Mouse (Mus musculus): ENCODE results near the gene Tor2a.

Gene Tor2a

GRCm38 (mm10) chr2:32761859-32762258 is 4.8 kb downstream of the Tor2a start:
- no peak for DNase-seq (ENCODE audit: low spot score)

GRCm38 (mm10) chr2:32763353-32763752 is 6.3 kb downstream of the Tor2a start:
- no peak for DNase-seq (ENCODE audit: low spot score)

- DNase-seq (ENCODE audit: low spot score): no peak
Measured at GRCm38 (mm10) chr2:32767241-32767640, 10.2 kb downstream of the Tor2a start.

GRCm38 (mm10) chr2:32768661-32769285 is 11.7 kb downstream of the Tor2a start:
- DNase-seq (ENCODE audit: low spot score): peak; percentile 81

- no peak for DNase-seq (ENCODE audit: low spot score)
Measured at GRCm38 (mm10) chr2:32769327-32770085, 12.5 kb downstream of the Tor2a start.

- DNase-seq (ENCODE audit: low spot score): no peak
Measured at GRCm38 (mm10) chr2:32771886-32772285, 14.9 kb downstream of the Tor2a start.

GRCm38 (mm10) chr2:32772626-32773279 is 15.7 kb downstream of the Tor2a start:
- no peak for DNase-seq (ENCODE audit: low spot score)

GRCm38 (mm10) chr2:32775359-32776074 is 18.5 kb downstream of the Tor2a start, which contains the start of the genes Ttc16 and Ptrh1:
TSS of gene Ttc16 (minus strand) at chr2:32775633.
TSS of gene Ptrh1 (plus strand) at chr2:32775786.
- DNase-seq (ENCODE audit: low spot score): peak; percentile 98

- no peak for DNase-seq (ENCODE audit: low spot score)
Measured at GRCm38 (mm10) chr2:32776192-32776591, 19.2 kb downstream of the Tor2a start.

GRCm38 (mm10) chr2:32778081-32778480 is 21.0 kb downstream of the Tor2a start:
- no peak for DNase-seq (ENCODE audit: low spot score)

- DNase-seq (ENCODE audit: low spot score): peak; percentile 85
Measured at GRCm38 (mm10) chr2:32779131-32779530, 22.1 kb downstream of the Tor2a start.

GRCm38 (mm10) chr2:32779714-32780113 is 22.7 kb downstream of the Tor2a start:
- no peak for DNase-seq (ENCODE audit: low spot score)

GRCm38 (mm10) chr2:32781710-32782109 is 24.7 kb downstream of the Tor2a start:
- DNase-seq (ENCODE audit: low spot score): no peak

- no peak for DNase-seq (ENCODE audit: low spot score)
Measured at GRCm38 (mm10) chr2:32784048-32784681, 27.1 kb downstream of the Tor2a start, which contains the start of gene Cfap157. TSS of gene Cfap157 (minus strand) at chr2:32784428.

GRCm38 (mm10) chr2:32787176-32787575 is 30.1 kb downstream of the Tor2a start:
- DNase-seq (ENCODE audit: low spot score): no peak

GRCm38 (mm10) chr2:32788581-32788980 is 31.5 kb downstream of the Tor2a start:
- no peak for DNase-seq (ENCODE audit: low spot score)

GRCm38 (mm10) chr2:32791297-32791696 is 34.3 kb downstream of the Tor2a start:
- no peak for DNase-seq (ENCODE audit: low spot score)

- no peak for DNase-seq (ENCODE audit: low spot score)
Measured at GRCm38 (mm10) chr2:32795748-32796418, 38.8 kb downstream of the Tor2a start.

- no peak for DNase-seq (ENCODE audit: low spot score)
Measured at GRCm38 (mm10) chr2:32798251-32798962, 41.4 kb downstream of the Tor2a start.

GRCm38 (mm10) chr2:32808816-32809566 is 52.0 kb downstream of the Tor2a start:
- DNase-seq (ENCODE audit: low spot score): no peak
